9 mouse cellular contexts compared by ENCODE assay signal in genomic region chr14:55071756-55072155, GRCm38 (mm10). TPM values are rescaled to one million over a fixed set of nuclear protein-coding genes. Genes with fewer than 3 reads are reported as not detected.
DNase-seq lines count a peak whose midpoint lies in the region; ATAC-seq lines count a peak whose summit lies in the region.
"Had no signal": no experiment of that assay in that cellular context is flagged by ENCODE, and none has a peak within 500 bp of the region (broad histone marks: within the 10 kb centered on the region; RNA-seq: fewer than 3 reads in every experiment).

No protein-coding gene starts in this region.

- no peaks in the 10 kb centered on the region for H3K9me3 ChIP-seq in kidney, embryonic 15.5 days (replicated peaks)
- no peaks in the 10 kb centered on the region for H3K9me3 ChIP-seq in embryonic facial prominence, embryonic 13.5 days
- no peaks in the 10 kb centered on the region for H3K9me3 ChIP-seq in limb, embryonic 13.5 days

- DNase-seq in kidney, postnatal 10 days, result no peak
- peak; percentile 81 for DNase-seq in ZHBTc4 (ENCODE audit: low read depth, low spot score)
- DNase-seq in thymus, postnatal 14 days, result no peak
- no peak for DNase-seq in left cerebral cortex, adult 11 months (ENCODE audit: low spot score)
- DNase-seq: kidney, adult 18-20 months had no signal

- 0 out of 2 replicates have a peak overlapping the region, but pooled peaks have one; percentile 15 for H3K9ac ChIP-seq in kidney, embryonic 15.5 days
- peak overlapping the region; percentile 59 for H3K9ac ChIP-seq in embryonic facial prominence, embryonic 13.5 days
- peak overlapping the region; percentile 54 for H3K9ac ChIP-seq in limb, embryonic 13.5 days
- H3K9ac ChIP-seq: liver, embryonic 14.5 days had no signal

- 0 out of 2 replicates have a peak overlapping the region, but pooled peaks have one; percentile 18 for H3K27ac ChIP-seq in kidney, embryonic 15.5 days
- peak overlapping the region; percentile 71 for H3K27ac ChIP-seq in embryonic facial prominence, embryonic 13.5 days
- no peak overlapping the region for H3K27ac ChIP-seq in limb, embryonic 13.5 days
- H3K27ac ChIP-seq: liver, embryonic 14.5 days had no signal

- H3K27me3 ChIP-seq in kidney, embryonic 15.5 days, result no peaks in the 10 kb centered on the region
- no peaks in the 10 kb centered on the region for H3K27me3 ChIP-seq in embryonic facial prominence, embryonic 13.5 days
- H3K27me3 ChIP-seq in limb, embryonic 13.5 days, result peaks cover 4% of the 10 kb centered on the region; the same call in 1 of the 2 replicates

- peak; percentile 71; the same call in 1 of the 2 replicates for ATAC-seq in kidney, embryonic 15.5 days (replicated peaks; ENCODE audit: low FRiP score)
- ATAC-seq in embryonic facial prominence, embryonic 13.5 days (ENCODE audit: insufficient number of reproducible peaks, insufficient read depth, low FRiP score, low TSS enrichment, low read depth), result no peak
- 0 out of 2 replicates have a peak, but pooled peaks have one; percentile 45 for ATAC-seq in limb, embryonic 13.5 days (ENCODE audit: low FRiP score, low read depth)

- peak overlapping the region; percentile 18; the same call in 1 of the 2 replicates for H3K4me3 ChIP-seq in kidney, embryonic 15.5 days (replicated peaks)
- H3K4me3 ChIP-seq in embryonic facial prominence, embryonic 13.5 days, result peak overlapping the region; percentile 22
- H3K4me3 ChIP-seq in limb, embryonic 13.5 days, result peak overlapping the region; percentile 22

- peaks cover 19% of the 10 kb centered on the region; the same call in 1 of the 2 replicates for H3K36me3 ChIP-seq in kidney, embryonic 15.5 days
- H3K36me3 ChIP-seq in embryonic facial prominence, embryonic 13.5 days, result peaks cover 39% of the 10 kb centered on the region
- H3K36me3 ChIP-seq in limb, embryonic 13.5 days, result peaks cover 46% of the 10 kb centered on the region

- H3K4me2 ChIP-seq in kidney, embryonic 15.5 days, result peak overlapping the region; percentile 50
- peak overlapping the region; percentile 44 for H3K4me2 ChIP-seq in embryonic facial prominence, embryonic 13.5 days
- H3K4me2 ChIP-seq in limb, embryonic 13.5 days (replicated peaks), result peak overlapping the region; percentile 55

- H3K4me1 ChIP-seq in kidney, embryonic 15.5 days, result peaks cover 22% of the 10 kb centered on the region
- peaks cover 8% of the 10 kb centered on the region for H3K4me1 ChIP-seq in embryonic facial prominence, embryonic 13.5 days
- H3K4me1 ChIP-seq in limb, embryonic 13.5 days, result peaks cover 20% of the 10 kb centered on the region

- WGBS in kidney, embryonic 15.5 days, result 18% methylated on average over 19 of the region's 19 CpGs
- 28% methylated on average over 19 of the region's 19 CpGs for WGBS in embryonic facial prominence, embryonic 13.5 days
- WGBS in limb, embryonic 13.5 days, result 15% methylated on average over 19 of the region's 19 CpGs

RNA-seq across cellular contexts. Expression of gene Zfhx2, which starts 20.4 kb away (rescaled TPM):
- 6.0 and 6.5 TPM in 2 replicates for polyA plus RNA-seq in kidney, embryonic 15.5 days (2015; fragmentation: Nextera tagmentation; extraction: Ambion mirVana)
- 5.5 and 5.8 TPM in 2 replicates for polyA plus RNA-seq in embryonic facial prominence, embryonic 13.5 days (2015; fragmentation: Nextera tagmentation; extraction: Ambion mirVana)
- 5.6 and 6.2 TPM in 2 replicates for polyA plus RNA-seq in limb, embryonic 13.5 days (2015; fragmentation: Nextera tagmentation; extraction: Ambion mirVana)

RNA-seq across cellular contexts. Expression of gene Thtpa, which starts 22.8 kb away (rescaled TPM):
- polyA plus RNA-seq in kidney, embryonic 15.5 days (2015; fragmentation: Nextera tagmentation; extraction: Ambion mirVana), result 21.0 and 21.5 TPM in 2 replicates
- polyA plus RNA-seq in embryonic facial prominence, embryonic 13.5 days (2015; fragmentation: Nextera tagmentation; extraction: Ambion mirVana), result 21.9 and 23.9 TPM in 2 replicates
- polyA plus RNA-seq in limb, embryonic 13.5 days (2015; fragmentation: Nextera tagmentation; extraction: Ambion mirVana), result 22.9 and 24.5 TPM in 2 replicates

RNA-seq across cellular contexts. Expression of gene Ap1g2, which starts 34.6 kb away (rescaled TPM):
- 15.9 and 18.9 TPM in 2 replicates for polyA plus RNA-seq in kidney, embryonic 15.5 days (2015; fragmentation: Nextera tagmentation; extraction: Ambion mirVana)
- polyA plus RNA-seq in embryonic facial prominence, embryonic 13.5 days (2015; fragmentation: Nextera tagmentation; extraction: Ambion mirVana), result 21.0 and 23.4 TPM in 2 replicates
- polyA plus RNA-seq in limb, embryonic 13.5 days (2015; fragmentation: Nextera tagmentation; extraction: Ambion mirVana), result 13.1 and 13.7 TPM in 2 replicates

RNA-seq across cellular contexts. Expression of gene Jph4, which starts 45.0 kb away (rescaled TPM):
- polyA plus RNA-seq in kidney, embryonic 15.5 days (2015; fragmentation: Nextera tagmentation; extraction: Ambion mirVana), result 0.59 and 1.2 TPM in 2 replicates
- 2.7 and 2.9 TPM in 2 replicates for polyA plus RNA-seq in embryonic facial prominence, embryonic 13.5 days (2015; fragmentation: Nextera tagmentation; extraction: Ambion mirVana)
- polyA plus RNA-seq in limb, embryonic 13.5 days (2015; fragmentation: Nextera tagmentation; extraction: Ambion mirVana), result 1.9 and 2.2 TPM in 2 replicates

RNA-seq across cellular contexts. Expression of gene Ngdn, which starts 56.5 kb away (rescaled TPM):
- polyA plus RNA-seq in kidney, embryonic 15.5 days (2015; fragmentation: Nextera tagmentation; extraction: Ambion mirVana), result 79.5 and 85.4 TPM in 2 replicates
- 82.4 and 84.5 TPM in 2 replicates for polyA plus RNA-seq in embryonic facial prominence, embryonic 13.5 days (2015; fragmentation: Nextera tagmentation; extraction: Ambion mirVana)
- 86.3 and 88.1 TPM in 2 replicates for polyA plus RNA-seq in limb, embryonic 13.5 days (2015; fragmentation: Nextera tagmentation; extraction: Ambion mirVana)
